Mouse (Mus musculus) stomach, embryonic 16.5 days (tissue): ENCODE results near the gene Prox1. TPM values are rescaled to one million over a fixed set of nuclear protein-coding genes. Genes with fewer than 3 reads are reported as not detected.

ENCODE experiments used
- ATAC-seq: fragments of 200-750 bp; cut with Nextera tagmentation; 2 replicates; pipeline ENCODE4 v1.8.0; 2017; ENCODE audit warnings: moderate number of reproducible peaks, moderate TSS enrichment; ENCODE audit not compliant: insufficient read depth, low FRiP score
- H3K27ac ChIP-seq: fragments of 300-500 bp; sonication (generic); 2 replicates; pipeline ENCODE4 v1.5.1; 2014; ENCODE audit warnings: low read length
- H3K27me3 ChIP-seq: fragments of 300-500 bp; sonication (generic); 2 replicates; pipeline ENCODE4 v1.6.1; 2014; ENCODE audit warnings: low read length, control low read depth, mixed read lengths; ENCODE audit not compliant: control insufficient read depth, insufficient read depth
- H3K36me3 ChIP-seq: fragments of 300-500 bp; sonication (generic); 2 replicates; pipeline ENCODE4 v1.6.1; 2014; ENCODE audit warnings: low read length; ENCODE audit not compliant: control insufficient read depth, insufficient read depth
- H3K4me1 ChIP-seq: fragments of 300-500 bp; sonication (generic); 2 replicates; pipeline ENCODE4 v1.6.1; 2014; ENCODE audit warnings: low read length, control low read depth, mixed read lengths; ENCODE audit not compliant: control insufficient read depth, insufficient read depth
- H3K4me2 ChIP-seq: fragments of 300-500 bp; sonication (generic); 2 replicates; pipeline ENCODE4 v1.6.1; 2014; ENCODE audit warnings: low read depth, low read length, mixed read lengths
- H3K4me3 ChIP-seq: fragments of 300-500 bp; sonication (generic); replicated peaks from 2 replicates; pipeline ENCODE4 v1.5.1; 2014; ENCODE audit warnings: mild to moderate bottlenecking, low read length
- H3K9ac ChIP-seq: fragments of 300-500 bp; sonication (generic); 2 replicates; pipeline ENCODE4 v1.6.1; 2014; ENCODE audit warnings: low read length
- H3K9me3 ChIP-seq: fragments of 300-500 bp; sonication (generic); replicated peaks from 2 replicates; pipeline ENCODE4 v1.6.1; 2016; ENCODE audit warnings: low read length, control low read depth; ENCODE audit not compliant: control insufficient read depth
- WGBS: fragments of 180-500 bp; shearing (Covaris S2); extraction: QIAGEN DNeasy Blood & Tissue Kit; methylation state at CpG from one replicate; pipeline ENCODE4 v1.1.7; 2014; 5-methylcytosine and 5-hydroxymethylcytosine counted together
- polyA plus RNA-seq: library from polyadenylated mRNA; unstranded; fragments of >200 nt; fragmentation: Nextera tagmentation; extraction: Ambion mirVana; gene quantifications from 2 replicates; pipeline ENCODE4 v1.2.1, GENCODE M21; 2015

The Prox1 gene
- polyA plus RNA-seq, 1 experiment from 2014 or later = 2.5 TPM

DNA sequence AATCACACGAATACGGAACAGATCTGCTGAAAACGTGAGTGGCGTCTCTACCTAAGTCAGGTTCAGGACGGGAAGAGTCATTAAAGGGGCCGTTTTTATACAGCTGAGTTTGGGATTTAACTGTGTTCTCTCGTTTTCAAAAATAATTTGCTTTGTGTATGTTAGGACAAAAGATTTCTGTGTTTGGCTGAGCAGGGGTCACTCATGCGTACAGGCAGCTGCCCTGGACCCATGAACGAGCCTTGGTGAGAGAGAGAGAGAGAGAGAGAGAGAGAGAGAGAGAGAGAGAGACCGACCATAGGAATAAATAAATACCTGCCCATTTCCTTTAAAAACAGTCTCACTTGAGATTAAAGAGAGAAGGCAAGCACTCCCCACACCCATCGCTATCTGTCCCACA lies 11.1 kb downstream of the Prox1 start:
- no peak overlapping the region for H3K27ac ChIP-seq
- no peaks in the 10 kb centered on the region for H3K4me1 ChIP-seq
- no peak overlapping the region for H3K4me2 ChIP-seq
- no peaks in the 10 kb centered on the region for H3K9me3 ChIP-seq
- H3K27me3 ChIP-seq = no peaks in the 10 kb centered on the region
- no peak overlapping the region for H3K9ac ChIP-seq
- no peaks in the 10 kb centered on the region for H3K36me3 ChIP-seq
- ATAC-seq = no peak
- WGBS = 69% methylated on average over 11 of the region's 11 CpGs
- H3K4me3 ChIP-seq = no peak overlapping the region

DNA sequence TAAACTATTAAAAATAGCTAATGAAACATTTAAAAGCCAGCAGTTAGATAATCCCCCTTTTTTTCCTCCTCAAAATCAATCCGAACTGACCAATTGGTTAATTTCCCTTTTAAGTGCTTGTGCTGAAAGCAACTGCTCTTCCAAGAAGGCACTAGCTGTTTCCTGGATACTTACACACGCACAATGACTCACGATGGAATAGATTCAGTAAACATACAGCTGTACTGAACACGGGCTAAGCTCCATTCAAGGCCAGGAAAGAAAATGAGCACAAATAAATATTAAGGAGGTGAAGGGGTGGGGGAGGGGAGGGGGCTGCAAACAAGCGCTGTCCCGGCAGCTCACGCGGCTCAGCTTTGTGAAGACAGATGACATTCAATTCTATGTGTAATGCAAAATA lies 14.8 kb downstream of the Prox1 start:
- WGBS = 15% methylated on average over 8 of the region's 8 CpGs
- no peak for ATAC-seq
- Histone ChIP-seq H3K4me1 (no peaks in the 10 kb centered on the region), H3K9ac (no peak overlapping the region), H3K36me3 (no peaks in the 10 kb centered on the region), H3K4me2 (no peak overlapping the region), H3K27ac (no peak overlapping the region), H3K9me3 (no peaks in the 10 kb centered on the region), H3K27me3 (peaks cover 5% of the 10 kb centered on the region; the same call in 1 of the 2 replicates), H3K4me3 (no peak overlapping the region)

GRCm38 (mm10) chr1:190155021-190155420 lies 15.5 kb downstream of the Prox1 start:
- peaks cover 5% of the 10 kb centered on the region; the same call in 1 of the 2 replicates for H3K27me3 ChIP-seq
- no peaks in the 10 kb centered on the region for H3K36me3 ChIP-seq
- no peak overlapping the region for H3K4me3 ChIP-seq
- no peaks in the 10 kb centered on the region for H3K4me1 ChIP-seq
- ATAC-seq = no peak
- no peak overlapping the region for H3K4me2 ChIP-seq
- H3K27ac ChIP-seq = no peak overlapping the region
- no peaks in the 10 kb centered on the region for H3K9me3 ChIP-seq
- H3K9ac ChIP-seq = no peak overlapping the region
- WGBS = 33% methylated on average over 2 of the region's 2 CpGs

- H3K9ac ChIP-seq = no peak overlapping the region
Observed at GRCm38 (mm10) chr1:190154292-190154691, 16.2 kb downstream of the Prox1 start.

GRCm38 (mm10) chr1:190152603-190153002 lies 17.9 kb downstream of the Prox1 start:
- Histone ChIP-seq H3K9me3 (no peaks in the 10 kb centered on the region), H3K27ac (no peak overlapping the region), H3K36me3 (no peaks in the 10 kb centered on the region), H3K4me3 (no peak overlapping the region), H3K4me1 (no peaks in the 10 kb centered on the region), H3K9ac (no peak overlapping the region), H3K27me3 (peaks cover 5% of the 10 kb centered on the region; the same call in 1 of the 2 replicates), H3K4me2 (no peak overlapping the region)
- WGBS = 86% methylated on average over 6 of the region's 6 CpGs
- ATAC-seq = no peak

More at GRCm38 (mm10) chr1:190154292-190154691, 16.2 kb downstream of the Prox1 start:
- WGBS = 21% methylated on average over 7 of the region's 7 CpGs
- no peak for ATAC-seq
- H3K9me3 ChIP-seq = no peaks in the 10 kb centered on the region
- H3K27ac ChIP-seq = no peak overlapping the region
- no peaks in the 10 kb centered on the region for H3K4me1 ChIP-seq
- no peaks in the 10 kb centered on the region for H3K36me3 ChIP-seq
- H3K27me3 ChIP-seq = peaks cover 5% of the 10 kb centered on the region; the same call in 1 of the 2 replicates
- no peak overlapping the region for H3K4me2 ChIP-seq
- H3K4me3 ChIP-seq = no peak overlapping the region

GRCm38 (mm10) chr1:190149233-190149741 lies 21.2 kb downstream of the Prox1 start:
- Histone ChIP-seq H3K36me3 (no peaks in the 10 kb centered on the region), H3K27me3 (peaks cover 5% of the 10 kb centered on the region; the same call in 1 of the 2 replicates), H3K27ac (no peak overlapping the region), H3K4me2 (no peak overlapping the region), H3K9me3 (no peaks in the 10 kb centered on the region), H3K4me3 (no peak overlapping the region), H3K9ac (no peak overlapping the region), H3K4me1 (no peaks in the 10 kb centered on the region)
- ATAC-seq = no peak
- WGBS = 48% methylated on average over 17 of the region's 17 CpGs

DNA sequence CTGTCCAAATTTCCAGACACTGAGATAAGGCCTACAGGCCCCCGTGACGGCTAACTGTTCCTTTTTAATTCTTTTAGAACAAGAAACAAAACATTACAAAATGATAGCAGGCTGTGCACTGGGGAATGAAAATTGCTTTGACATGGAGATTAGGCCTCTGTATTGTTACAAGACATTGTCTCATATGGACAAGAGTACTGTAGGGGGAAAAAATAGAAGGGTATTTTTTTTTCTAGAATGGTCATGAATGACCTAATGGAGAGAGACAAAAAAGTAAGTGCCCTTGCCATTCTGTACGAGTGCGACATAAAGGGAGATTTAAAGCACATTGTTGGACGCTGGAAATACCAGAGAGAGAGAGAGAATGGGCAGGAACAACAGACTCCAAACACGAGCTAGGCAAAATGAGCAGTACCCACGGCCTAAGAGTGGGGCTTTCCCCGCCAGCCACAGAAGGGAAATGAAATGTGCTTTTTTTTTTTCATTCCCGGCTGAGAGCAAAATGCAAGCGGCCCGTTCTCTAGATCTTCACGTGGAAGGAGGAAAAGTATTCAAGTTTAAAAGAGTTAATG lies 21.8 kb downstream of the Prox1 start:
- no peak overlapping the region for H3K4me3 ChIP-seq
- no peak overlapping the region for H3K4me2 ChIP-seq
- no peaks in the 10 kb centered on the region for H3K4me1 ChIP-seq
- H3K27me3 ChIP-seq = peaks cover 5% of the 10 kb centered on the region; the same call in 1 of the 2 replicates
- H3K9me3 ChIP-seq = no peaks in the 10 kb centered on the region
- no peak for ATAC-seq
- H3K36me3 ChIP-seq = no peaks in the 10 kb centered on the region
- no peak overlapping the region for H3K27ac ChIP-seq
- no peak overlapping the region for H3K9ac ChIP-seq
- WGBS = 37% methylated on average over 12 of the region's 12 CpGs

DNA sequence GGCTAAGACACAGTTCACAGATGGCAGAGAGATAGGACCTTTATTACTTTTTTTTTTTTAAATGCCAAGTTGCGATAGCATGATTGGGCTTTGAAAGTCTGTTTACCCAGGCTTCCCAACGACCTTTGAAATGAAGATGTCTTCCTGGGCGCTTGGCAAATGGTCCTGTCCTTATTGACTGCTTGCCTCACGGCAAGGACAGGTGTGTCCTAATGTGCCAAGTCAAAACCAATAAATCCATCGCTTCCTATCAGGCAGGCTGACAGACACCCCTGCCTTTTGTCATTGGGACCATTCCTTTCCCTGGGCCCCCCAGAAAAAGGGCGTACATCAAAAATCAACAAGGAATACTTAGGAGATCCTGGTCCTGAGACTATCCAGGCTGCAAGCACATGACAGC lies 22.7 kb downstream of the Prox1 start:
- Histone ChIP-seq H3K4me3 (no peak overlapping the region), H3K9ac (no peak overlapping the region), H3K27me3 (no peaks in the 10 kb centered on the region), H3K27ac (no peak overlapping the region), H3K4me2 (no peak overlapping the region), H3K9me3 (no peaks in the 10 kb centered on the region), H3K4me1 (no peaks in the 10 kb centered on the region), H3K36me3 (no peaks in the 10 kb centered on the region)
- ATAC-seq = no peak
- WGBS = 73% methylated on average over 6 of the region's 6 CpGs

GRCm38 (mm10) chr1:190144416-190144815 lies 26.1 kb downstream of the Prox1 start:
- Histone ChIP-seq H3K27me3 (no peaks in the 10 kb centered on the region), H3K4me2 (no peak overlapping the region), H3K4me3 (no peak overlapping the region), H3K9ac (no peak overlapping the region), H3K36me3 (no peaks in the 10 kb centered on the region), H3K27ac (no peak overlapping the region), H3K9me3 (no peaks in the 10 kb centered on the region), H3K4me1 (no peaks in the 10 kb centered on the region)
- no peak for ATAC-seq
